Mouse (Mus musculus): ENCODE data around the gene Mrpl40.
"Not testable (repeated sequence)": the region's sequence is repeated elsewhere in the genome, so short reads cannot be mapped to it uniquely, and the experiment has no call there.

Mrpl40 gene

GRCm38 (mm10) chr16:18876442-18877308 is at the start of gene Mrpl40, which contains the start of gene Hira:
Gene Mrpl40, minus strand, starts transcription at chr16:18876862.
Gene Hira, plus strand, starts transcription at chr16:18877037.
- peak; percentile 94 for DNase-seq

- DNase-seq, result no peak
These were observed 45.1 kb upstream of the Mrpl40 start for GRCm38 (mm10) chr16:18921771-18922170.

- no peak for DNase-seq
These were observed 39.4 kb upstream of the Mrpl40 start for GRCm38 (mm10) chr16:18916064-18916463.

- DNase-seq, result no peak
These were observed 29.0 kb upstream of the Mrpl40 start for GRCm38 (mm10) chr16:18905648-18906047.

GRCm38 (mm10) chr16:18896429-18896828 is 19.8 kb upstream of the Mrpl40 start:
- DNase-seq, result no peak

GRCm38 (mm10) chr16:18895249-18895648 is 18.6 kb upstream of the Mrpl40 start:
- DNase-seq, result no peak

GRCm38 (mm10) chr16:18893840-18894372 is 17.2 kb upstream of the Mrpl40 start:
- no peak for DNase-seq

GRCm38 (mm10) chr16:18884044-18884443 is 7.4 kb upstream of the Mrpl40 start:
- DNase-seq, result no peak

- no peak for DNase-seq
These were observed 1.5 kb upstream of the Mrpl40 start for GRCm38 (mm10) chr16:18878091-18878720.

- peak; percentile 73 for DNase-seq
These were observed 876 bp upstream of the Mrpl40 start for GRCm38 (mm10) chr16:18877386-18878090.

GRCm38 (mm10) chr16:18876091-18876441 is 596 bp downstream of the Mrpl40 start:
- DNase-seq, result no peak

- DNase-seq, result not testable (repeated sequence)
These were observed 6.2 kb downstream of the Mrpl40 start for GRCm38 (mm10) chr16:18870495-18870894.

- no peak for DNase-seq
These were observed 16.5 kb downstream of the Mrpl40 start for GRCm38 (mm10) chr16:18860186-18860585.

GRCm38 (mm10) chr16:18858551-18858950 is 18.1 kb downstream of the Mrpl40 start:
- DNase-seq, result peak; percentile 14

GRCm38 (mm10) chr16:18849521-18850190 is 27.0 kb downstream of the Mrpl40 start:
- DNase-seq, result not testable (repeated sequence)

- no peak for DNase-seq
These were observed 30.3 kb downstream of the Mrpl40 start for GRCm38 (mm10) chr16:18846301-18846820.

- DNase-seq, result no peak
These were observed 38.3 kb downstream of the Mrpl40 start for GRCm38 (mm10) chr16:18838346-18838745.

- peak; percentile 96 for DNase-seq
These were observed 40.0 kb downstream of the Mrpl40 start, which contains the start of the genes 2510002D24Rik and Gm28539 for GRCm38 (mm10) chr16:18836468-18837208. Gene 2510002D24Rik, plus strand, starts transcription at chr16:18836578. Gene Gm28539, plus strand, starts transcription at chr16:18836584.

GRCm38 (mm10) chr16:18836073-18836467 is 40.6 kb downstream of the Mrpl40 start:
- DNase-seq, result no peak

- DNase-seq, result no peak
These were observed 43.2 kb downstream of the Mrpl40 start for GRCm38 (mm10) chr16:18833486-18833885.

GRCm38 (mm10) chr16:18829102-18829501 is 47.6 kb downstream of the Mrpl40 start:
- DNase-seq, result no peak
